Mouse (Mus musculus) midbrain, embryonic 16.5 days (tissue): ENCODE results near the gene 1110008P14Rik. TPM values are rescaled to one million over a fixed set of nuclear protein-coding genes. Genes with fewer than 3 reads are reported as not detected.
A peak's percentile ranks its signal among the peaks of the same experiment; 100 is the strongest.

Source experiments
- ATAC-seq: fragments of 200-750 bp; cut with Nextera tagmentation; 2 replicates; pipeline ENCODE4 v1.8.0; 2017; ENCODE audit warnings: moderate TSS enrichment
- H3K27ac ChIP-seq: fragments of 300-500 bp; sonication (generic); 2 replicates; pipeline ENCODE4 v1.5.1; 2014; ENCODE audit warnings: mild to moderate bottlenecking, low read length, mixed read lengths
- H3K27me3 ChIP-seq: fragments of 300-500 bp; sonication (generic); 2 replicates; pipeline ENCODE4 v1.6.1; 2014; ENCODE audit warnings: low read depth, low read length, mixed read lengths; ENCODE audit not compliant: control insufficient read depth, insufficient read depth
- H3K36me3 ChIP-seq: fragments of 300-500 bp; sonication (generic); 2 replicates; pipeline ENCODE4 v1.6.1; 2014; ENCODE audit warnings: mild to moderate bottlenecking, low read length, moderate library complexity, mixed read lengths; ENCODE audit not compliant: control insufficient read depth, insufficient read depth
- H3K4me1 ChIP-seq: fragments of 300-500 bp; sonication (generic); 2 replicates; pipeline ENCODE4 v1.6.1; 2014; ENCODE audit warnings: mild to moderate bottlenecking, low read length, mixed read lengths; ENCODE audit not compliant: control insufficient read depth, insufficient read depth
- H3K4me2 ChIP-seq: fragments of 300-500 bp; sonication (generic); 2 replicates; pipeline ENCODE4 v1.6.1; 2014; ENCODE audit warnings: mild to moderate bottlenecking, low read length, mixed read lengths
- H3K4me3 ChIP-seq: fragments of 300-500 bp; sonication (generic); 2 replicates; pipeline ENCODE4 v1.5.1; 2014; ENCODE audit warnings: low read depth, mild to moderate bottlenecking, low read length, moderate library complexity, mixed read lengths
- H3K9ac ChIP-seq: fragments of 300-500 bp; sonication (generic); 2 replicates; pipeline ENCODE4 v1.6.1; 2014; ENCODE audit warnings: low read depth, low read length, mixed read lengths
- H3K9me3 ChIP-seq: fragments of 300-500 bp; sonication (generic); replicated peaks from 2 replicates; pipeline ENCODE4 v1.6.1; 2014; ENCODE audit warnings: mild to moderate bottlenecking, low read length, mixed read lengths; ENCODE audit not compliant: control insufficient read depth, poor library complexity, severe bottlenecking
- WGBS: fragments of 180-500 bp; shearing (Covaris S2); extraction: QIAGEN DNeasy Blood & Tissue Kit; methylation state at CpG from one replicate; pipeline ENCODE4 v1.1.7; 2014; 5-methylcytosine and 5-hydroxymethylcytosine counted together
- polyA plus RNA-seq: library from polyadenylated mRNA; unstranded; fragments of >200 nt; fragmentation: Nextera tagmentation; extraction: Ambion mirVana; gene quantifications from 2 replicates; pipeline ENCODE4 v1.2.1, GENCODE M21; 2015

The 1110008P14Rik gene
- polyA plus RNA-seq, 1 experiment from 2014 or later: 132 TPM

DNA sequence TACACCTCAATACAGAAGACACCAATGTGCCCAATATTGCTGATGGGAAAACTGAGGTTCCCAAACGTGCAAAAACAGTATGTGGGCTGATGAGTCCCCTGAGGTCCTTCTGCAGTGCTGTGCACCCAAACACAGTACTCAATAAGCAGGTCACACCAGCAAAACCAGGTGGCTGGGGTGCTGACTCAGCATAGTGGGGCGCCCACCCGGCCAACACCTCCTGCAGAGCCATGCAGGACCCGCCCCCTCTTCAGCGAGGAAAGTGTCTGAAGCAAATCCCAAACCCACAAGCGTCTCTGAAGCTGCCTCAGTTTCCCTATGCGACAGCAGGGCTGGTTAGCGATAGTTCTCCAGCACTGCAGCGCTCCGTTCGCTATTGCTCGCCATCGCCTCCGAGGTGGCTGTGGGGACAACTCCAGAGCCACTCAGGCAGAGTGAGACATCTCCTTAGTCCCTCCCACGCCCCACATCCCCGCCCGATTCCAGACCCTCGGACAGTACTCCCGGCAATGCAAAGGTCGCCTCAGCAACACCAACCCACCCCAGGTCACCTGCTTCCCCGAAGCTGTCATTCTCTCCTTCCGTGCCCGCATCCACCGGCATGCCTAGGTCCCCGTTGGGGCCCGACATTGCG, 480 bp downstream of the 1110008P14Rik start:
- H3K4me1 ChIP-seq: peaks cover 10% of the 10 kb centered on the region
- peaks cover 24% of the 10 kb centered on the region for H3K36me3 ChIP-seq
- H3K4me2 ChIP-seq: peak overlapping the region; percentile 97
- H3K27me3 ChIP-seq: no peaks in the 10 kb centered on the region
- no peaks in the 10 kb centered on the region for H3K9me3 ChIP-seq
- H3K4me3 ChIP-seq: peak overlapping the region; percentile 75
- WGBS: under 1% methylated on average over 27 of the region's 27 CpGs
- H3K27ac ChIP-seq: peak overlapping the region; percentile 60
- peak; percentile 70 for ATAC-seq
- H3K9ac ChIP-seq: peak overlapping the region; percentile 84

DNA sequence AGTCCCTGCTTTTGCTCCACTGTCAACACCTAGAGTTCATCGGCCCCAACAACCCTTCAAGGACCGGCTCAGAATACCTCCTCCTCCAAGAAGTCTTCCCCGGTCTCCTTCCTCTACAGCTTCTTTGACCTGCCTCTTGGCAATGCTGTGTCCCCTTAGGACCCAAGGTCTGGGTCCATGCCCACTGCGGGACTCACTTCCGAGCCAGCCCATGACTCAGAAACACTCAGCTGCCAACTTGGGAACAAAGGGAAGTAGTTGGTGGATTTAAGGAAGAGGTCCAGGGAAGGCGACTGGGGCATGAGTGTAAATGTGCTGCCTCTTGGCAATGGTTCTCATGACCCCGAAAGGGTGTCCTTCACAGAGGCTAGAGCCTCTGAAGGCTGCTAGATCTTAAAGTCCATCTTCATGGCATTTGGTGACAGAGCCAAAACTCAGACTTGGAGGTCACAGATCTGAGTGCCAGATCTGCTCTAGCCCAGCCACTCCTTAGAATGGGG, 1.7 kb downstream of the 1110008P14Rik start:
- no peak overlapping the region for H3K4me2 ChIP-seq
- 87% methylated on average over 7 of the region's 7 CpGs for WGBS
- peaks cover 32% of the 10 kb centered on the region for H3K36me3 ChIP-seq

DNA sequence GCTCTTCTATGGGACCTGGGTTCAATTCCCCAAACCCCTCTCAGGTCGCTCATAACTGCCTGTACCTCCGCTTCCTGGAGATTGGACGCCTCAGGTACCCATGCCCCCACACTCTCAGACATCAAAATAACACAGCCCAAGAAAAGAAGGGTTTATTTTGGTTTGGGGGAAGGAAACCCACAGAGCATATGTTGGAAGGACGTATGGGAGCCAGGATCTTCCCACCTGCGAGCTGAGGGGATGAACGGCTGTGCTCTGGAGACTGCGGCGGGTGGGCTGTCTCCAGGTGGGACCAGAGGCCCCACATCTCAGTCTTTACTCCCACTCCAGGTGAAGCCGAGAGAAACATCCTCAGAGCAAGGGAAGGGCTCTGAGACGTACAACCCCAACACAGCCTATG, 4.8 kb downstream of the 1110008P14Rik start:
- Histone ChIP-seq H3K9ac (no peak overlapping the region), H3K27me3 (no peaks in the 10 kb centered on the region), H3K36me3 (peaks cover 44% of the 10 kb centered on the region), H3K4me1 (peaks cover 10% of the 10 kb centered on the region), H3K27ac (no peak overlapping the region), H3K4me3 (no peak overlapping the region), H3K9me3 (no peaks in the 10 kb centered on the region), H3K4me2 (no peak overlapping the region)
- WGBS: 93% methylated on average over 10 of the region's 10 CpGs
- no peak for ATAC-seq

More for the DNA sequence above, 1.7 kb downstream of the 1110008P14Rik start:
- H3K4me3 ChIP-seq: no peak overlapping the region
- H3K27me3 ChIP-seq: no peaks in the 10 kb centered on the region
- H3K9ac ChIP-seq: 0 out of 2 replicates have a peak overlapping the region, but pooled peaks have one; percentile 20
- no peak for ATAC-seq
- peaks cover 10% of the 10 kb centered on the region for H3K4me1 ChIP-seq
- H3K27ac ChIP-seq: no peak overlapping the region
- H3K9me3 ChIP-seq: no peaks in the 10 kb centered on the region

DNA sequence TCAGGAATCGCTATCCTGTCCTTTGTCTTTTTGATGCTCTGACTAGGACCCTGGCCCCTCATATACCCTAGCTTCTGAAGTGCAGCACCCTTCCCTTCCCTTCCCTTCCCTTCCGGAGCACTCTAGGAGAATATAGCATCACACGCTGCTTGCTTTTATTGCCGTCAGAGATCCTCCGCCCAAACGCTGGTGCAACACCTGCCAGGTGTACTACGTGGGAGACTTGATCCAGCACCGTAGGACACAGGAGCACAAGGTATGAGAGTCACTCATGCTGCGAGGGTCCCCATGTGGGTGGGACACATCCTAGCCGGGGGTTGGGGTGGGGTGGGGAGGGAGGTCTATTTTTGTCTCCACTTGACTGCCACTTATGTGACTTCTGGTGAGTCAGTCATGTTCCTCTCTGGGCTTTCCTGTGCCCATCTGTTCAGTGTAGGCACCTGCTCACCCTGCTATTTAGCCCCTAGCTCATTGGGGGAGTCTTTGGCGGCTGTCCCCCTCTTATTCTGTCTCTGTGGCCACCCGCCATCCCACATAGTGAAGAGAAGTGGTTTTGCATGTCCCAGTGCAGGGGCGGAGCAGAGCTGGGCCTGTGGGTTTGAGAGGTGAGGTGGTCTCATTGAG, 6.3 kb downstream of the 1110008P14Rik start:
- H3K4me3 ChIP-seq: no peak overlapping the region
- 0 out of 2 replicates have a peak, but pooled peaks cover 2% of the 10 kb centered on the region for H3K4me1 ChIP-seq
- H3K36me3 ChIP-seq: peaks cover 57% of the 10 kb centered on the region
- H3K27ac ChIP-seq: no peak overlapping the region
- no peaks in the 10 kb centered on the region for H3K9me3 ChIP-seq
- H3K9ac ChIP-seq: no peak overlapping the region
- no peak for ATAC-seq
- 93% methylated on average over 13 of the region's 13 CpGs for WGBS
- H3K4me2 ChIP-seq: no peak overlapping the region
- H3K27me3 ChIP-seq: no peaks in the 10 kb centered on the region

DNA sequence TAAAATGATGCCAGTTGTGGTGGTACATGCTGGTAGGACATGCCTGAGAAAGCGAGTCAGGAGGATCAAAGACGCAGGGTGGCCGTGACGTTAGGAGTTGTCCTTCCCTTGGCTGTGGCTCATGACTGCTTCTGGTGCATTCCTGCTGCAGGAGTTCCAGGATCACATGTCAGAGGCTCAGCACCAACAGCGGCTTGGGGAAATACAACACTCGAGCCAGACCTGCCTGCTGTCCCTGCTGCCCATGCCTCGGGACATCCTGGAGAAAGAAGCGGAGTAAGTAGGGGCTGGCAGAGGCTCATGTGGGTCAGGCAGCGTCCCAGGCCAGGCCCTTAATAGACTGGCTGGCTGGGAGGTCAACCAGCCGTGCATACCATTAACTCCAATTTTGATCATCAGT, 7.5 kb downstream of the 1110008P14Rik start:
- H3K36me3 ChIP-seq: peaks cover 64% of the 10 kb centered on the region
- 86% methylated on average over 10 of the region's 10 CpGs for WGBS
- no peak overlapping the region for H3K4me3 ChIP-seq
- H3K4me2 ChIP-seq: no peak overlapping the region
- no peaks in the 10 kb centered on the region for H3K4me1 ChIP-seq
- ATAC-seq: no peak
- no peak overlapping the region for H3K27ac ChIP-seq
- H3K9me3 ChIP-seq: no peaks in the 10 kb centered on the region
- H3K27me3 ChIP-seq: no peaks in the 10 kb centered on the region
- H3K9ac ChIP-seq: no peak overlapping the region

DNA sequence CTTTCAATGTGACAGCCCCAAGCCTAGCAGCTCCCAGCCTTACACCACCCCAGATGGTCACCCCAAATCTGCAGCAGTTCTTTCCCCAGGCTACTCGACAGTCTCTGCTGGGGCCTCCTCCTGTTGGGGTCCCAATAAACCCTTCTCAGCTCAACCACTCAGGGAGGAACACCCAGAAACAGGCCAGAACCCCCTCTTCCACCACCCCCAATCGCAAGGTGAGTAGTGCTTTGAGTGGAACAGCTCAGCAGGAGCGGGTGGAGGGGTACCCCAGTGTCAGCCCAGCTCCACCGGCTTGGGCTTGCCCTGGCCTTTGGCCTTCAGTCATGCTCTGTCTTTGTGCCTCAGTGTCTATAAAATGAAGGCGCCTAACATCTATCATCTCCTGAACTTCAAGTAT, 14.4 kb downstream of the 1110008P14Rik start:
- WGBS: 98% methylated on average over 5 of the region's 5 CpGs
- no peak for ATAC-seq
- H3K27me3 ChIP-seq: no peaks in the 10 kb centered on the region
- no peak overlapping the region for H3K4me2 ChIP-seq
- H3K36me3 ChIP-seq: peaks cover 44% of the 10 kb centered on the region
- no peak overlapping the region for H3K9ac ChIP-seq
- peaks cover 13% of the 10 kb centered on the region for H3K4me1 ChIP-seq
- no peaks in the 10 kb centered on the region for H3K9me3 ChIP-seq
- H3K4me3 ChIP-seq: no peak overlapping the region
- no peak overlapping the region for H3K27ac ChIP-seq

DNA sequence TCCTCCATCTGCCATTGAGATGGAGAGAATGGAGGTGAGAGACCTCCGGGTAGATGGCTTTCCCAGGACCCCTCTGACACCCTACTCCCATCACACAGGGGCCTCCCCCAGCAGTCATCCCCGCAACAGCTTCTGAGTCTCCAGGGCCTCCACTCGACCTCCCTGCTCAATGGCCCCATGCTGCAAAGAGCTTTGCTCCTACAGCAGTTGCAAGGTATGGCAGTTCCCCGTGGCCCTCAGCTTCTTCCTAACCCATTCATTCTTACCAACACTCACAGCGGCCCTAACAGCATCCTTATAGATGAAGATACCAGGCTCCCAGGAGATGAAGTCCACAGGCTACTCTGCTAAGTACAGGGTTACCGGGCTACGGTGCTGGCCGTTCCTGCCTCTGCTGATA, 17.6 kb downstream of the 1110008P14Rik start:
- H3K4me2 ChIP-seq: peak overlapping the region; percentile 92
- no peaks in the 10 kb centered on the region for H3K9me3 ChIP-seq
- H3K4me1 ChIP-seq: peaks cover 20% of the 10 kb centered on the region
- H3K36me3 ChIP-seq: peaks cover 20% of the 10 kb centered on the region
- no peak for ATAC-seq
- 0 out of 2 replicates have a peak, but pooled peaks cover 4% of the 10 kb centered on the region for H3K27me3 ChIP-seq
- H3K27ac ChIP-seq: no peak overlapping the region
- peak overlapping the region; percentile 83 for H3K4me3 ChIP-seq
- 88% methylated on average over 8 of the region's 8 CpGs for WGBS
- H3K9ac ChIP-seq: peak overlapping the region; percentile 94; the same call in 1 of the 2 replicates

DNA sequence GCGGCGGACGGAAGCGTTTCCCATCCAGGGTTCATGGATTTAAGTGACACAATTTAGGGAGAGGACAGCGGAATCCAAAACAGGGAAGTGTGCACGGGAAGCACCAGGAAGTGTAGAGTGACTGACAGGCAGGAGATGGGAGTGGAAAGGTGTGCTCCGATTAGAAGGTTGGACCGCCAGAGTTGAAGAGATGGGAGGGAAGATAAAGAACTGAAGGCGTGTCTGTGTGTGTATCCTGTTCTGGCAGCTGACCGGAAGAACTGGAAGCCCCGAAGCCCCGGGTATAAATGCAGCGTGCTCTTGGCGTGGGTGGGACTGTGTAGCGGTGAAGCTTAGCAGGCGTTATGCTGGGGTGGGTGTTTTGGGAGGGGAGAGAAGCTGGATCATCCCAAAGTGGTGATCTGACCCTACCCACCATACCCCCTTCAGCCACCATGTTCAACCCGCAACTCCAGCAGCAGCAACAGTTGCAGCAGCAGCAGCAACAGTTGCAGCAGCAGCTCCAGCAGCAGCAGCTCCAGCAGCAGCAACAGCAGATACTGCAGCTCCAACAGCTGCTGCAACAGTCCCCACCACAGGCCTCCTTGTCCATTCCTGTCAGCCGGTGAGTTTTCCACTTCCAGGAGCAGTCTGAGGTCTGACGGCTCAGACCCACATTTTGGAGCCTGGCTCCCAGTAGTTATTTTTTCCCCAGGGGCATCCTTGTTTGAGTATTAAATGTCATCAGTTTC, 18.2 kb downstream of the 1110008P14Rik start:
- Histone ChIP-seq H3K4me2 (peak overlapping the region; percentile 92), H3K9me3 (no peaks in the 10 kb centered on the region), H3K4me3 (peak overlapping the region; percentile 83), H3K4me1 (peaks cover 20% of the 10 kb centered on the region), H3K27me3 (0 out of 2 replicates have a peak, but pooled peaks cover 4% of the 10 kb centered on the region), H3K36me3 (peaks cover 20% of the 10 kb centered on the region), H3K27ac (peak overlapping the region; percentile 85), H3K9ac (peak overlapping the region; percentile 94)
- peak; percentile 55 for ATAC-seq
- WGBS: 10% methylated on average over 19 of the region's 19 CpGs
